Mouse (Mus musculus) hindbrain, postnatal 0 days (tissue): ENCODE results near the gene Gm28305. TPM values are rescaled to one million over a fixed set of nuclear protein-coding genes. Genes with fewer than 3 reads are reported as not detected.

ENCODE experiments used
- ATAC-seq: fragments of 200-750 bp; cut with Nextera tagmentation; 2 replicates; pipeline ENCODE4 v1.8.0; 2017; ENCODE audit warnings: mild to moderate bottlenecking, moderate TSS enrichment, moderate library complexity
- DNase-seq: peaks from one replicate; pipeline ENCODE4 v3.0.0-alpha.2; 2015; ENCODE audit warnings: low spot score
- H3K27ac ChIP-seq: fragments of 300-500 bp; sonication (generic); 2 replicates; pipeline ENCODE4 v1.5.1; 2014; ENCODE audit warnings: mild to moderate bottlenecking
- H3K27me3 ChIP-seq: fragments of 300-500 bp; sonication (generic); 2 replicates; pipeline ENCODE4 v1.6.1; 2014; ENCODE audit warnings: low read length, mixed read lengths; ENCODE audit not compliant: insufficient read depth
- H3K36me3 ChIP-seq: fragments of 300-500 bp; sonication (generic); 2 replicates; pipeline ENCODE4 v1.6.1; 2014; ENCODE audit warnings: low read length, mixed read lengths; ENCODE audit not compliant: insufficient read depth
- H3K4me1 ChIP-seq: fragments of 300-500 bp; sonication (generic); 2 replicates; pipeline ENCODE4 v1.6.1; 2014; ENCODE audit warnings: antibody characterized with exemption, low read length, mixed read lengths; ENCODE audit not compliant: insufficient read depth
- H3K4me2 ChIP-seq: fragments of 300-500 bp; sonication (generic); 2 replicates; pipeline ENCODE4 v1.6.1; 2014; ENCODE audit warnings: low read depth, mild to moderate bottlenecking, low read length, moderate library complexity, mixed read lengths
- H3K4me3 ChIP-seq: fragments of 300-500 bp; sonication (generic); 2 replicates; pipeline ENCODE4 v1.5.1; 2014; ENCODE audit warnings: low read length
- H3K9ac ChIP-seq: fragments of 300-500 bp; sonication (generic); replicated peaks from 2 replicates; pipeline ENCODE4 v1.6.1; 2014; ENCODE audit warnings: mild to moderate bottlenecking, low read length, moderate library complexity, mixed read lengths
- H3K9me3 ChIP-seq: fragments of 300-500 bp; sonication (generic); 2 replicates; pipeline ENCODE4 v1.6.1; 2016; ENCODE audit warnings: low read length, mixed read lengths
- CTCF ChIP-seq: IDR thresholded peaks from 2 replicates; pipeline ENCODE4 v1.5.1; 2016; ENCODE audit warnings: antibody characterized with exemption, control low read depth, low read depth
- WGBS: fragments of 180-500 bp; shearing (Covaris S2); extraction: QIAGEN DNeasy Blood & Tissue Kit; methylation state at CpG from one replicate; pipeline ENCODE4 v1.1.7; 2014; 5-methylcytosine and 5-hydroxymethylcytosine counted together
- polyA plus RNA-seq: library from polyadenylated mRNA; unstranded; fragments of >200 nt; fragmentation: Nextera tagmentation; extraction: Ambion mirVana; gene quantifications from 2 replicates; pipeline ENCODE4 v1.2.1, GENCODE M21; 2015
- total RNA-seq: library from RNA; depleted of rRNA; stranded (reverse); fragments of >200 nt; gene quantifications from 2 replicates; pipeline ENCODE4 v1.2.3, GENCODE M21; 2014; rRNA removed

The Gm28305 gene
- total and polyA plus RNA-seq, 2 experiments from 2014 or later, result not detected

DNA sequence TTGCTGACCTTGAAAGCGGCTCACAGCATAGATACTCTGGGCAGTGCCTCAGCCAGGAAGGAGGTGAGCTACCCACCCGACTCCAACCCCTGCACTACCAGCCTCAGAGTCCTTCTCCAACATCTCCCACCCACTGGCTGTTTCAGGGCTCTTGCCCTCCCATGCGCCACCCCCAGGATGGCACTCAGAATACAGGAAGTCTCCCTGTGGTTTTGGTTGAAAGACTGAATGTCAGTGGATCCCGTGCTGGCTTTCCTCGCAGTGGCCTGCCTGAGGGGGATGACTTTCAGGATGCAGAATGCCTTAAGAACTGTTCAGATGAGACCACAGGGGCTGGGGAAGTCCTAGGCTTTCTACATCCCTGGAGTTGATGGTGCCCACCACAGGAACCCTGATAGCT lies 82.6 kb downstream of the Gm28305 start:
- Histone ChIP-seq H3K9me3 (no peaks in the 10 kb centered on the region), H3K4me2 (no peak overlapping the region), H3K27me3 (no peaks in the 10 kb centered on the region), H3K36me3 (no peaks in the 10 kb centered on the region), H3K4me3 (no peak overlapping the region), H3K9ac (no peak overlapping the region), H3K27ac (no peak overlapping the region), H3K4me1 (no peaks in the 10 kb centered on the region; the same call in 1 of the 2 replicates)
- no peak for ATAC-seq
- TF ChIP-seq CTCF, result no peak
- no peak for DNase-seq
- 69% methylated on average over 5 of the region's 5 CpGs for whole genome bisulfite sequencing

DNA sequence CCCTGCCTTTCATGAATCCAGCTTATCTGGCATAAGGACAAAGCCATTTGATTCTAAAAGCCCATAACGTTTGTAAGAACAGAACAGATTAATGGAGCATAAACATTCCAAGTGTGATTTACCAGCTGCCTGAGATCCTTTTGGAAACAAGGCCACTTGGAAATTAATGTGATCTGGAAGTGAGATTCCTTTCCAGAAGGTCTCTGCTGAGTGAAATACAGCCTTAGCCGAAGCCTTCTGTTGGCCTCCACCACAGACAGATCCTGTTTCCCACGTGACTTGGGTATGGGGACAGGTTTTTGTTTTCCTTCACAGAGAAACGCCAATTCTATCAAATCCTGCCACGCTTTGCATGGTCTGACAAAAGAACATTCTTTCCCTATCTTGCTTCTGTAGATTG lies 83.2 kb downstream of the Gm28305 start:
- Histone ChIP-seq H3K27me3 (no peaks in the 10 kb centered on the region), H3K27ac (no peak overlapping the region), H3K4me2 (no peak overlapping the region), H3K36me3 (no peaks in the 10 kb centered on the region), H3K4me1 (no peaks in the 10 kb centered on the region; the same call in 1 of the 2 replicates), H3K9ac (no peak overlapping the region), H3K4me3 (no peak overlapping the region), H3K9me3 (no peaks in the 10 kb centered on the region)
- ATAC-seq, result no peak
- 38% methylated on average over 5 of the region's 5 CpGs for WGBS
- TF ChIP-seq CTCF, result no peak
- DNase-seq, result no peak

Other genes with a start within 250 kb of the Gm28305 start
- 4.1 and 9.4 TPM in 2 replicates for gene Nphp3, start 38.1 kb upstream of the Gm28305 start, total RNA-seq
- 3.9 and 4.2 TPM in 2 replicates for gene Nphp3, start 38.1 kb upstream of the Gm28305 start, polyA plus RNA-seq
- 45.1 and 54.2 TPM in 2 replicates for gene Uba5, start 22.5 kb downstream of the Gm28305 start, total RNA-seq
- 68.2 and 71.7 TPM in 2 replicates for gene Uba5, start 22.5 kb downstream of the Gm28305 start, polyA plus RNA-seq
- 14.2 and 16.1 TPM in 2 replicates for gene Acad11, start 22.7 kb downstream of the Gm28305 start, total RNA-seq
- gene Acad11, start 22.7 kb downstream of the Gm28305 start, polyA plus RNA-seq, result 6.5 and 7.4 TPM in 2 replicates
- gene Ackr4, start 86.3 kb downstream of the Gm28305 start, total RNA-seq, result 0.54 and 1.3 TPM in 2 replicates
- gene Ackr4, start 86.3 kb downstream of the Gm28305 start, polyA plus RNA-seq, result 0.93 and 1.0 TPM in 2 replicates
- 44.5 and 53.7 TPM in 2 replicates for gene Dnajc13, start 222.3 kb downstream of the Gm28305 start, total RNA-seq
- 14.2 and 15.2 TPM in 2 replicates for gene Dnajc13, start 222.3 kb downstream of the Gm28305 start, polyA plus RNA-seq